Mouse (Mus musculus) kidney, adult 2 months (tissue): ENCODE data around the gene Yeats2. TPM values are rescaled to one million over a fixed set of nuclear protein-coding genes. Genes with fewer than 3 reads are reported as not detected.
A peak's percentile ranks its signal among the peaks of the same experiment; 100 is the strongest.
"Not testable (repeated sequence)": the region's sequence is repeated elsewhere in the genome, so short reads cannot be mapped to it uniquely, and the experiment has no call there.

Experiments used
- DNase-seq: peaks from one replicate; pipeline ENCODE4 v3.0.0; 2021
- H3K27ac ChIP-seq: fragments of 200-500 bp; 2 replicates; pipeline ENCODE4 v1.5.1; 2012; ENCODE audit warnings: low read depth, low read length, control low read depth, inconsistent platforms; ENCODE audit not compliant: insufficient read depth
- H3K27me3 ChIP-seq: fragments of 200-500 bp; replicated peaks from 2 replicates; pipeline ENCODE4 v1.6.1; 2012; ENCODE audit warnings: mild to moderate bottlenecking, moderate library complexity, low read length, inconsistent platforms; ENCODE audit not compliant: control insufficient read depth, insufficient read depth
- H3K36me3 ChIP-seq: fragments of 200-500 bp; 2 replicates; pipeline ENCODE4 v1.6.1; 2012; ENCODE audit warnings: mild to moderate bottlenecking, moderate library complexity, low read length, inconsistent platforms; ENCODE audit not compliant: control insufficient read depth, insufficient read depth
- H3K4me1 ChIP-seq: fragments of 200-500 bp; 2 replicates; pipeline ENCODE4 v1.6.1; 2011; ENCODE audit warnings: low read length; ENCODE audit not compliant: control insufficient read depth, insufficient read depth
- H3K4me3 ChIP-seq: fragments of 200-500 bp; 2 replicates; pipeline ENCODE4 v1.5.1; 2011; ENCODE audit warnings: mild to moderate bottlenecking, low read depth, low read length, control low read depth; ENCODE audit not compliant: insufficient read depth
- CTCF ChIP-seq: fragments of 200-500 bp; conservative IDR thresholded peaks from 2 replicates; pipeline ENCODE4 v1.5.1; 2011; ENCODE audit warnings: low read depth, mild to moderate bottlenecking, control low read depth, low read length, moderate library complexity, mixed read lengths; ENCODE audit not compliant: insufficient read depth, insufficient read length
- POLR2A ChIP-seq: fragments of 200-500 bp; IDR thresholded peaks from one replicate; pipeline ENCODE4 v1.6.1; 2011; ENCODE audit warnings: low read depth, low read length, control low read depth
- WGBS: fragments of 180-500 bp; shearing (Covaris S2); methylation state at CpG from one replicate; pipeline ENCODE4 v1.1.7; 2018; 5-methylcytosine and 5-hydroxymethylcytosine counted together
- polyA plus RNA-seq: library from polyadenylated mRNA; depleted of rRNA; stranded (reverse); fragments of >200 nt; gene quantifications from 2 replicates; pipeline ENCODE4 v1.2.3, GENCODE M21; 2012

Gene Yeats2
- polyA plus RNA-seq, 1 experiment: 11.9 TPM

GRCm38 (mm10) chr16:20108961-20109360 lies 31.9 kb upstream of the Yeats2 start:
- no peak for DNase-seq
- H3K27ac ChIP-seq: no peak overlapping the region
- 93% methylated on average over 6 of the region's 6 CpGs for WGBS
- TF ChIP-seq CTCF: peak; percentile 35
- no peak for TF ChIP-seq POLR2A
- H3K4me3 ChIP-seq: no peak overlapping the region
- H3K36me3 ChIP-seq: peaks cover 24% of the 10 kb centered on the region
- H3K4me1 ChIP-seq: peaks cover 14% of the 10 kb centered on the region; the same call in 1 of the 2 replicates
- no peaks in the 10 kb centered on the region for H3K27me3 ChIP-seq

GRCm38 (mm10) chr16:20112649-20113048 lies 28.2 kb upstream of the Yeats2 start:
- DNase-seq: no peak
- TF ChIP-seq POLR2A (no peak), CTCF (no peak)
- 65% methylated on average over 2 of the region's 2 CpGs for WGBS
- no peak overlapping the region for H3K27ac ChIP-seq
- H3K36me3 ChIP-seq: peaks cover 21% of the 10 kb centered on the region
- no peaks in the 10 kb centered on the region for H3K27me3 ChIP-seq
- peaks cover 14% of the 10 kb centered on the region; the same call in 1 of the 2 replicates for H3K4me1 ChIP-seq
- H3K4me3 ChIP-seq: no peak overlapping the region

GRCm38 (mm10) chr16:20116069-20116468 lies 24.8 kb upstream of the Yeats2 start:
- H3K27me3 ChIP-seq: no peaks in the 10 kb centered on the region
- no peak for DNase-seq
- H3K4me3 ChIP-seq: no peak overlapping the region
- H3K36me3 ChIP-seq: peaks cover 19% of the 10 kb centered on the region
- TF ChIP-seq CTCF (no peak), POLR2A (no peak)
- H3K27ac ChIP-seq: no peak overlapping the region
- WGBS: 75% methylated on average over 4 of the region's 4 CpGs
- peaks cover 4% of the 10 kb centered on the region; the same call in 1 of the 2 replicates for H3K4me1 ChIP-seq

- not testable (repeated sequence) for H3K4me1 ChIP-seq, H3K36me3 ChIP-seq, H3K27me3 ChIP-seq, H3K27ac ChIP-seq, DNase-seq, H3K4me3 ChIP-seq
- 63% methylated on average over 10 of the region's 10 CpGs for WGBS
Observed at GRCm38 (mm10) chr16:20126319-20126883, 14.5 kb upstream of the Yeats2 start.

GRCm38 (mm10) chr16:20130397-20130796 lies 10.5 kb upstream of the Yeats2 start:
- 49% methylated on average over 2 of the region's 2 CpGs for WGBS

GRCm38 (mm10) chr16:20144568-20144967 lies 3.7 kb downstream of the Yeats2 start:
- Histone ChIP-seq H3K36me3 (no peaks in the 10 kb centered on the region), H3K4me3 (no peak overlapping the region), H3K27ac (no peak overlapping the region), H3K27me3 (no peaks in the 10 kb centered on the region), H3K4me1 (peaks cover 7% of the 10 kb centered on the region; the same call in 1 of the 2 replicates)
- WGBS: 90% methylated on average over 3 of the region's 3 CpGs
- no peak for DNase-seq
- TF ChIP-seq POLR2A: no peak
- TF ChIP-seq CTCF: no peak

More at GRCm38 (mm10) chr16:20130397-20130796, 10.5 kb upstream of the Yeats2 start:
- Histone ChIP-seq H3K36me3 (peaks cover 2% of the 10 kb centered on the region), H3K27me3 (no peaks in the 10 kb centered on the region), H3K4me3 (no peak overlapping the region), H3K4me1 (no peaks in the 10 kb centered on the region), H3K27ac (no peak overlapping the region)
- DNase-seq: no peak
- TF ChIP-seq POLR2A (no peak), CTCF (no peak)

GRCm38 (mm10) chr16:20151991-20152390 lies 11.1 kb downstream of the Yeats2 start:
- no peak overlapping the region for H3K4me3 ChIP-seq
- TF ChIP-seq POLR2A (no peak), CTCF (no peak)
- 26% methylated on average over 5 of the region's 5 CpGs for WGBS
- peak overlapping the region; percentile 63; the same call in 1 of the 2 replicates for H3K27ac ChIP-seq
- H3K27me3 ChIP-seq: no peaks in the 10 kb centered on the region
- H3K36me3 ChIP-seq: peaks cover 5% of the 10 kb centered on the region; the same call in 1 of the 2 replicates
- peak; percentile 41 for DNase-seq
- H3K4me1 ChIP-seq: peaks cover 14% of the 10 kb centered on the region; the same call in 1 of the 2 replicates
